Mouse (Mus musculus) limb, embryonic 11.5 days (tissue): ENCODE results near the gene Tmem176b. TPM values are rescaled to one million over a fixed set of nuclear protein-coding genes. Genes with fewer than 3 reads are reported as not detected.
"Not testable (repeated sequence)": the region's sequence is repeated elsewhere in the genome, so short reads cannot be mapped to it uniquely, and the experiment has no call there.

Source experiments
- ATAC-seq: fragments of 200-750 bp; cut with Nextera tagmentation; 2 replicates; pipeline ENCODE4 v1.8.0; 2017; ENCODE audit warnings: low read depth; ENCODE audit not compliant: insufficient number of reproducible peaks, low FRiP score, low TSS enrichment
- DNase-seq: peaks from one replicate; pipeline ENCODE4 v3.0.0-alpha.2; 2015; ENCODE audit warnings: low spot score
- H3K27ac ChIP-seq: fragments of 300-500 bp; sonication (generic); replicated peaks from 2 replicates; pipeline ENCODE4 v1.5.1; 2014; ENCODE audit warnings: low read depth, mild to moderate bottlenecking, low read length
- H3K27me3 ChIP-seq: fragments of 300-500 bp; sonication (generic); 2 replicates; pipeline ENCODE4 v1.6.1; 2014; ENCODE audit warnings: mild to moderate bottlenecking, low read length, mixed read lengths; ENCODE audit not compliant: control insufficient read depth, insufficient read depth
- H3K36me3 ChIP-seq: fragments of 300-500 bp; sonication (generic); 2 replicates; pipeline ENCODE4 v1.6.1; 2014; ENCODE audit warnings: mild to moderate bottlenecking, low read length, moderate library complexity, mixed read lengths; ENCODE audit not compliant: control insufficient read depth, insufficient read depth
- H3K4me1 ChIP-seq: fragments of 300-500 bp; sonication (generic); 2 replicates; pipeline ENCODE4 v1.6.1; 2014; ENCODE audit warnings: low read length, mixed read lengths; ENCODE audit not compliant: control insufficient read depth, insufficient read depth
- H3K4me2 ChIP-seq: fragments of 300-500 bp; sonication (generic); 2 replicates; pipeline ENCODE4 v1.6.1; 2014; ENCODE audit warnings: low read depth, mild to moderate bottlenecking, moderate library complexity; ENCODE audit not compliant: severe bottlenecking
- H3K4me3 ChIP-seq: fragments of 300-500 bp; sonication (generic); 2 replicates; pipeline ENCODE4 v1.5.1; 2014; ENCODE audit warnings: low read depth, low read length
- H3K9ac ChIP-seq: fragments of 300-500 bp; sonication (generic); 2 replicates; pipeline ENCODE4 v1.6.1; 2014; ENCODE audit warnings: mild to moderate bottlenecking, low read length
- H3K9me3 ChIP-seq: fragments of 300-500 bp; sonication (generic); 2 replicates; pipeline ENCODE4 v1.6.1; 2016; ENCODE audit warnings: low read length; ENCODE audit not compliant: control insufficient read depth
- WGBS: fragments of 180-500 bp; shearing (Covaris S2); extraction: QIAGEN DNeasy Blood & Tissue Kit; methylation state at CpG from one replicate; pipeline ENCODE4 v1.1.7; 2014; 5-methylcytosine and 5-hydroxymethylcytosine counted together
- polyA plus RNA-seq: library from polyadenylated mRNA; unstranded; fragments of >200 nt; fragmentation: Nextera tagmentation; extraction: Ambion mirVana; gene quantifications from 2 replicates; pipeline ENCODE4 v1.2.1, GENCODE M21; 2014

Gene Tmem176b
- polyA plus RNA-seq, result 74.1 and 78.4 TPM in 2 replicates

DNA sequence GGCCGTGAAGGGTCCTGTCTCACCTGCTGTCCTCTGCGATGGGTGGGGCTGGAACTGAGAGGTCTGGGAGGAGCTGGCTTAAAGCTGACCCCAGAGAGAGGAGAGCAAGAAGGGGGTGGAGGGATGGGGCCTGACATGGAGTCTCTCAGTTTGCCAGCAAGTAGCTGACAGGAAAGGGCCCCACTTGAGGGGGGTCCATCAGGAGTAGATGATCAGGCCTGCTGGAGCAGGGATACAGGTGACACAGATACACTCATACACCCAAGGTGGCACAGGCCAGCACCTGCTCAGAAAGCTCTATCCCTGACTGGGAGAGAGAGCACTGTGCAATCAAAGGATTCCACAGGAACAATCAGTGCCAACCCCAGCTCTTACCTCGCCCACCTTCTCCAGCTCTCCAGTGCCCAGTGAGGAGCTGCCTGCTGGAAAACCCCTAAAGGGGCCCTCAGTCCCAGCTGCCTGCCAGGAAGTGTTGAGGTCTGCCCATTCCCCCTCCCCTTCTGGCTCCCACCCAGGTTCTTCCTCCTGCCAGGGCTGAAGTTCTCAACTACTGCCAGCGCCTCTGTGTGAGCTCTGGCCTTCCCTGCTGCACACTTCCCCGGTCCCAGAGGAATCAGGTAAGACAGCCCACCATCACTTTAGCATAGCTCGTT, at the start of gene Tmem176b:
Tmem176b (minus strand) TSS at position 524 of the 653 bp plus-strand sequence.
- ATAC-seq, result peak; percentile 89
- 4% methylated on average over 6 of the region's 6 CpGs for WGBS

DNA sequence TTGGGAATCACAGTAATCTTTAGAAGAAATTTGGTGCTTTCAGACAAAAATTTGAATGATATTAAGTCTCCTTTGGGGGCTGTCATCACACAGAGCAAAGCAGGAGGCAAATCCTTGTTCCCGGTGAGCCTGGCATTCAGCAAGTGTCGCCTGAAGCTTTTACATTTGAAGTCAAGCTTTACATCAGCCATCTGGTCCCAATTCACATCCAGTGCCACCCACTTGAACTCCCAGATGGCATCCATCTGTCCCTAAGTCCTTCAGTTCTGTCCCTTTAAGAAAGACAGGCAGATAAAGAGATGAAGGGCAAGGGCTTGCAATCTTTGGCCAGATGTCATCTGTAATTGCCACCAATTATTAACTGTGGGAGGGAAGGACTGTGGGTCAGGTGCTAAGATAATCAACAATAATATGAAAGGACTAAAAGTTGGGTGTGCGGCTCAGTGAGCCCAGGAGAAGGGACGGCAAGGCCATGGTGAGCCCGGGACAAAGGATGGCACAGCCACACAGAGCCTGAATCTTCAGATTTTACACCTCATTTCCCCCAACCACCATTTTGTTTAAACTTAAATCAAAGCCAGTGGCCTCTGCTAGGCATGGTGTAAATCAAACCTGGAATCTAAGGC, 35.3 kb upstream of the Tmem176b start:
- Histone ChIP-seq H3K27ac (no peak overlapping the region), H3K27me3 (no peaks in the 10 kb centered on the region), H3K4me1 (no peaks in the 10 kb centered on the region), H3K9me3 (no peaks in the 10 kb centered on the region), H3K4me3 (no peak overlapping the region), H3K4me2 (no peak overlapping the region), H3K36me3 (no peaks in the 10 kb centered on the region), H3K9ac (no peak overlapping the region)
- DNase-seq (no peak), ATAC-seq (no peak)
- 46% methylated on average over 5 of the region's 5 CpGs for WGBS

More for the DNA sequence above, at the start of gene Tmem176b:
- Histone ChIP-seq H3K27me3 (no peaks in the 10 kb centered on the region), H3K9me3 (no peaks in the 10 kb centered on the region), H3K4me3 (peak within 1 kb of the TSS; percentile 40), H3K4me1 (peaks cover 23% of the 10 kb centered on the region), H3K27ac (peak within 1 kb of the TSS; percentile 56; the same call in 1 of the 2 replicates), H3K4me2 (peak within 1 kb of the TSS; percentile 58), H3K36me3 (no peaks in the 10 kb centered on the region), H3K9ac (peak within 1 kb of the TSS; percentile 58)
- DNase-seq, result peak; percentile 85

DNA sequence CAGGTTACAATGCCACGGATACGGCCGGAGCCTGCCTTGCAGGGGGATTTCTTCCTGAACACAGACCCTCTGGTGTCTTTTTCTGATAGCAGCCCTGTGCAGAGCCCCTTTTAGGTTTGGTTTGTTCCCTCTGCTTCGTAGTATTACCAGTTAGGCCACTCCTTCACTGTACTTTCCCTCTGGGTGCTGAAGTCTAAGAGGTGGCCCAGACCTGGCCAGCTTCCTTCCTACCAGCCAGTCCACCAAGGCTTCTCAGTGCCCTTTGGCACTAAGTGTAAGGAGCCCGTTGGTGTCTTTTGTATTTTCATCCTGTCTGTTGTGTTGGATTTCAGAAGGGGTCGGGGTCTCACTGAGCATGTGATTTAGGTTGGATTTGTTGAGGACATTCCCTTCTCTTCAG, 34.2 kb upstream of the Tmem176b start:
- Histone ChIP-seq H3K36me3 (no peaks in the 10 kb centered on the region), H3K9ac (no peak overlapping the region), H3K27ac (no peak overlapping the region), H3K4me3 (no peak overlapping the region), H3K27me3 (no peaks in the 10 kb centered on the region), H3K4me2 (no peak overlapping the region), H3K9me3 (no peaks in the 10 kb centered on the region), H3K4me1 (no peaks in the 10 kb centered on the region)
- 87% methylated on average over 6 of the region's 6 CpGs for WGBS
- ATAC-seq (no peak), DNase-seq (no peak)

DNA sequence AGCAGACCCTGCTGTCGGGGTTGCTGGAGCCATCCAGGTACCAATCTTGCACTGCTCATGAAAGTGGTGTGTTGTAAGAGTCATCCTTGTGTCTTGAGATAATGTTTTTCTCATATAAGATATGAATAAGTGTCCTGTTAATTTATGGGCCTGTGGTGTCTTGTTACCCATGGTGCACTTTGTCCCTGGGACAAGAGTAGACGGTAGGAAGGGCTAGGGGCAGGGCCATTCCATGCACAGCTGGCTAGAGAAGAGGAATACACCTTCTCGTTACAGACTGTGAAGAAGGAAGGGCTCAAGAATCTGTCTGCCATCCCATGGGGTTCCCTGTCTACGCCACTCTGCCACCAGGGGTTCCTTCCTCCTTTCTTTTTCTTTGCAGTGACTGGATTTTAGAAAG, 33.3 kb upstream of the Tmem176b start:
- H3K4me1 ChIP-seq, result no peaks in the 10 kb centered on the region
- no peaks in the 10 kb centered on the region for H3K36me3 ChIP-seq
- no peak overlapping the region for H3K9ac ChIP-seq
- DNase-seq, result no peak
- no peak overlapping the region for H3K4me2 ChIP-seq
- no peaks in the 10 kb centered on the region for H3K9me3 ChIP-seq
- WGBS, result 75% methylated on average over 4 of the region's 4 CpGs
- ATAC-seq, result no peak
- H3K27me3 ChIP-seq, result no peaks in the 10 kb centered on the region
- H3K4me3 ChIP-seq, result no peak overlapping the region
- no peak overlapping the region for H3K27ac ChIP-seq

DNA sequence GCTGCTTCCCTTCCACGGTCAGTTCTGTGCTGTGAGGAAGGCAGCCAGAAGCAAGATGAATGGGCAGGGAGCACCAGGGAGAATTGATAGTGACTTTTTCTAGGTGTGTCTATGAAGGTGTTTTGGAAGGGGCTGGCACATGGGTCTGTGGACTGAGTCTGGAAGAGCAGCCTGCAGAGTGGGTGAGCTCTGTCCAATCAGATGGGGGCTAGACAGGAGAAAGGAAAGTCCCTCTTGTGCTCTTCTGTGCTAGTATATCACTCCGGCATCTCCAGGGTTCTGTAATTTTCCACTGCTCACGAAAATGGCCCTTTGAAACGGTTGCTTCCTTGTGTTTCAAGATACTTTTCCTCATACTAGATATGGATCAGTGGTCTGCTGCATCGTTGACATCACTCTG, 31.3 kb upstream of the Tmem176b start, which contains the start of gene Aoc1:
Aoc1 (plus strand) TSS at position 301 of the 400 bp plus-strand sequence.
- 86% methylated on average over 5 of the region's 5 CpGs for WGBS

DNA sequence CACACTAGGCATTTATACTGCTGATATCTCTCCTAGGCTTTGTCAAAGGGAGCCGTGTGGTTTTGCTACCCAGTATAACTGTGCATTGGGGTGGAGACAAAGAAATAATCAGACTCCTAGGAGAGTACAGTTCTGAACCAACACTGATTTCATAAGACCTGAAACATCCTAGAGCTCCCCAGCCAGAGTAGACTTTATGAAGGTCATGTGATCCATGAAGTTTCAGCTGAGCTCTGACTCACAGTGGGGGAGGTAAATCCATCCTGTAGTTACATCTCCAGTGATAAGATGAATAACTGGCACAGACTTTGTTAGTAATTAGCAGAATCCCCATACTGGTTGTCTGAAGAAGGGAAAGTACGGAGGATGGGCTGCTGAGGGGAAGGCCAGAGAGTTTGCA, 28.5 kb upstream of the Tmem176b start:
- WGBS, result 87% methylated on average over 2 of the region's 2 CpGs

More for the DNA sequence above, 31.3 kb upstream of the Tmem176b start, which contains the start of gene Aoc1:
- H3K27ac ChIP-seq, result no peak within 1 kb of the TSS
- no peaks in the 10 kb centered on the region for H3K36me3 ChIP-seq
- H3K9ac ChIP-seq, result no peak within 1 kb of the TSS
- H3K4me1 ChIP-seq, result no peaks in the 10 kb centered on the region
- no peak within 1 kb of the TSS for H3K4me3 ChIP-seq
- DNase-seq (no peak), ATAC-seq (no peak)
- H3K4me2 ChIP-seq, result no peak within 1 kb of the TSS
- H3K27me3 ChIP-seq, result no peaks in the 10 kb centered on the region
- no peaks in the 10 kb centered on the region for H3K9me3 ChIP-seq

DNA sequence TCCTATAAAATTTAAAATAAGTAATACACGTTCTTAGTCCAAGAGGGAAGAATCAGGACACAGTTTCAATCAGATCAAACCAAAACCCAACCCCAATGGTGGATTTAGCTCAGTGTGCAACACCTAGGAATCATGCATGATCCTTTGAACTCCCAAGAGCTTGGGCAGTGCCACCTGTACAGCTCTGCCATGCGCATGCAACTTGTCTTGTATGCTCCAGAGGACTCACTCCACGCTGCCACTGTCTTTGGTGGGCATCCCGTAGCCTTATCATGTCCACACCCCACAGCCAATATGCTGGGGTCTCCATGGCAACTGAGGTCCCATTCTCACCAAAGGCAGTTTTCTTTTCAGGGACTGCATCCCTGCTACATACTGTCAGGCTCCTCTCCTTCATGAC, 25.9 kb upstream of the Tmem176b start:
- H3K36me3 ChIP-seq, result no peaks in the 10 kb centered on the region
- no peak overlapping the region for H3K27ac ChIP-seq
- H3K27me3 ChIP-seq, result no peaks in the 10 kb centered on the region
- no peak overlapping the region for H3K4me2 ChIP-seq
- ATAC-seq (no peak), DNase-seq (no peak)
- no peaks in the 10 kb centered on the region for H3K4me1 ChIP-seq
- no peaks in the 10 kb centered on the region for H3K9me3 ChIP-seq
- H3K9ac ChIP-seq, result no peak overlapping the region
- no peak overlapping the region for H3K4me3 ChIP-seq
- 53% methylated on average over 4 of the region's 4 CpGs for WGBS

More for the DNA sequence above, 28.5 kb upstream of the Tmem176b start:
- Histone ChIP-seq H3K9ac (no peak overlapping the region), H3K36me3 (no peaks in the 10 kb centered on the region), H3K27ac (no peak overlapping the region), H3K4me2 (no peak overlapping the region), H3K4me3 (no peak overlapping the region), H3K4me1 (no peaks in the 10 kb centered on the region), H3K9me3 (no peaks in the 10 kb centered on the region), H3K27me3 (no peaks in the 10 kb centered on the region)
- ATAC-seq (no peak), DNase-seq (no peak)

DNA sequence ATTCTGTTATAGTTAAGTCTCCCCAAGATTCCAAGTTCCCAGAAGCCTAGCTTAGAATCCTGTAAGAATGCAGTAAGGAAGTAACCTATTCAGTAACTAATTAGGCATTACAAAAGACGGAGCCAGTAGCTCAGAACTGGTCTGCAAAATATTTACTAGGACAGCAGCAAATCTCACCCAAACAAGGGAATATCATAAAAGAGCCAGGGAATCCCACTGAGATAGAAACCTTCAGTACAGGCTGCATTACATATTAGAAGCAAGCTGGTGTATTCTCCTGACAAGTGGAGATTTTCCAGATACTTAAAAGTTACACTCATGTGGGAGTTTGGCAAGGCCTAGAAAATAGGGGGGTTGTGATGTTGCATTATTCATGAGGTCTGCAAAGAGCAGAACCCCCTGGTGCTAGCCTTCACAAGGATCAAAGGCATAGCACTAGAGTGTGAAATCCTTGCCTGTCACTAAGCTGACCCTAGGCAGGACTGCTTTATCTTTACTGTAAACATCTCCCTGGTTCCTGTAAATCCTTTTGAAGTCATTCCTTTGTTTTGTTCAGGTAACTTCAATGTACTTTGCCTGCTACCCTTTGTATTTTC, 25.2 kb upstream of the Tmem176b start:
- WGBS, result 14% methylated on average over 1 of the region's 1 CpGs
- not testable (repeated sequence) for H3K4me2 ChIP-seq, DNase-seq

More for the DNA sequence above, 25.2 kb upstream of the Tmem176b start:
- H3K36me3 ChIP-seq, H3K27me3 ChIP-seq, H3K9ac ChIP-seq, ATAC-seq, H3K27ac ChIP-seq, H3K4me3 ChIP-seq, H3K4me1 ChIP-seq, H3K9me3 ChIP-seq: not testable (repeated sequence)
